Mouse (Mus musculus): ENCODE measurements around the gene Ctbp2. TPM values are rescaled to one million over a fixed set of nuclear protein-coding genes. Genes with fewer than 3 reads are reported as not detected.

Ctbp2 gene
- polyA plus RNA-seq, 1 experiment: not detected

DNA sequence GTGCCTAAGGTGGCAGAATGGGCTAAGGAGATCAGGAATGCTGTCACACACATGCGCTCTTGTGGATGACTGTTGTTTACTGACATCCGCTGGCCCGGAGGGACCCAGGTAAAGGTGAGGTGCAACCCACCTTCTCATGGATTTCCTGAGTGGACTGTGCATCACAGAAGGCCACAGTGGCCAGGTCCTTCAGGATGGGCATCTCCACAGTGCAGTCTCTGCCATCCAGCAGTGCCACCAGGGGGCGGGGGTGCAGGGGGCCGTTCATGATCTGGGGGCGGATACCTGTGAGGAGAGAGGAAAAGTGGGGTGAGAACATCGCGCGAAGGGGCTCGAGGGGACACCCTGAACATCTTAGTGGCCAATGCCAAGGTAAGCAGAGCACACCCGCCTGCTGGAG lies 125.1 kb downstream of the Ctbp2 start:
- no peaks in the 10 kb centered on the region for H3K4me1 ChIP-seq (ENCODE audit: control insufficient read depth, insufficient read depth, low read length)
- 94% methylated on average over 11 of the region's 11 CpGs for WGBS
- no peak overlapping the region for H3K27ac ChIP-seq (ENCODE audit: insufficient read depth, low read depth, low read length)
- H3K4me3 ChIP-seq (ENCODE audit: insufficient read depth, low read depth, low read length): no peak overlapping the region
- TF ChIP-seq POLR2A (IDR thresholded peaks at IDR 0.05; ENCODE audit: insufficient read depth, low read depth, low read length) (no peak), CTCF (IDR thresholded peaks at IDR 0.05; ENCODE audit: insufficient read depth, low read depth, low read length) (no peak)

GRCm38 (mm10) chr7:132998639-132999038 lies 125.5 kb downstream of the Ctbp2 start:
- no peak overlapping the region for H3K4me3 ChIP-seq (ENCODE audit: insufficient read depth, low read depth, low read length)
- whole genome bisulfite sequencing: 89% methylated on average over 12 of the region's 12 CpGs
- TF ChIP-seq POLR2A (IDR thresholded peaks at IDR 0.05; ENCODE audit: insufficient read depth, low read depth, low read length) (no peak), CTCF (IDR thresholded peaks at IDR 0.05; ENCODE audit: insufficient read depth, low read depth, low read length) (no peak)
- no peaks in the 10 kb centered on the region for H3K4me1 ChIP-seq (ENCODE audit: control insufficient read depth, insufficient read depth, low read length)
- no peak overlapping the region for H3K27ac ChIP-seq (ENCODE audit: insufficient read depth, low read depth, low read length)

GRCm38 (mm10) chr7:132996391-132996790 lies 127.8 kb downstream of the Ctbp2 start:
- TF ChIP-seq CTCF (IDR thresholded peaks at IDR 0.05; ENCODE audit: insufficient read depth, low read depth, low read length) (no peak), POLR2A (IDR thresholded peaks at IDR 0.05; ENCODE audit: insufficient read depth, low read depth, low read length) (no peak)
- H3K27ac ChIP-seq (ENCODE audit: insufficient read depth, low read depth, low read length): no peak overlapping the region
- no peaks in the 10 kb centered on the region for H3K4me1 ChIP-seq (ENCODE audit: control insufficient read depth, insufficient read depth, low read length)
- no peak overlapping the region for H3K4me3 ChIP-seq (ENCODE audit: insufficient read depth, low read depth, low read length)
- WGBS: 88% methylated on average over 5 of the region's 5 CpGs

DNA sequence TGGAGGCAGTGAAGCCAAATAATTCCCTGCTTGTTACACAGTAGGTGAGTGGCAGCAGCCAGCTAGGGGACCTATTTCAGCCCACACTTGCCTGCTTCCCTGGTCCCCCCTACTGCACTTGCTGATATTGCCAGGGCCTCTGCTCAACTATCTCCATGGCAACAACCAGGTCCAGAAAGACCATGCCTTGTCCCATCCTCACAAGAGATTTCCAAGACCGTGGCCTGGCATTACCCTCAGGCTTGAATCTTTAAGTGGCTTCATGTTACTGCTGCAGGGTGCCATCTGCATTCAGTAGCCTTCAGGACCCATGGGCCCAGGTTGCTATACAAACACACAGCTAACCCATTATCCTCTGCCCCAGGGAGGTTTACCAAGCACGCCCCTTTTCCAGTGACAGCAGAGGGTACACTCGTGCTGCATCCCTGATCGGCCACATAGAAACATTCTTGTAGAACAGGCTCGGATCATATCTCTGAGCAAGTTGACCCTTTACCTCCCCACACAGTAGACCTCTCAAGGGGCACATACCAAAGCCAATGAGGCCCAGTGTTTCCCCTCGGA lies 129.4 kb downstream of the Ctbp2 start:
- no peak overlapping the region for H3K27ac ChIP-seq (ENCODE audit: insufficient read depth, low read depth, low read length)

DNA sequence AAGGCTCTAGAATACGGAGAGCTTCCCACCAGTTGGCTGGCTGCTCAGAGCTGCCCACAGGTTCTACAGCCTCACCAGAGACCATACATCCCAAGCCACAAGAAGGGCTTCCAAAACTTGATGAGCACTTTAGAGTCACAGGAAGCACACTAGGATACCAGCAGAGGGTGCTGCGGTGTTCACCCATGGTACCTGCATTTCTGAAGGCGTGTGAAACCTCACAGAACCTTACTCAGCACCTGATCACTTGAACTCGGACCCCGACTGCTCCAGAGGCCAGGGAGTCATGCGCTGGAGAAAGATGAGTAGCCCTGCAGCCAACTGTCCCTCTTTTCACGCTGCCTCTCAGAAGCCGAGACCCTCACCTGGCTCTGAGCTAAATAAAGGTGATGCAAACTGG lies 130.0 kb downstream of the Ctbp2 start:
- Histone ChIP-seq H3K4me3 (ENCODE audit: insufficient read depth, low read depth, low read length) (no peak overlapping the region), H3K4me1 (ENCODE audit: control insufficient read depth, insufficient read depth, low read length) (no peaks in the 10 kb centered on the region), H3K27ac (ENCODE audit: insufficient read depth, low read depth, low read length) (no peak overlapping the region)
- TF ChIP-seq CTCF (IDR thresholded peaks at IDR 0.05; ENCODE audit: insufficient read depth, low read depth, low read length) (no peak), POLR2A (IDR thresholded peaks at IDR 0.05; ENCODE audit: insufficient read depth, low read depth, low read length) (no peak)
- 87% methylated on average over 8 of the region's 8 CpGs for WGBS

More for the DNA sequence above, 129.4 kb downstream of the Ctbp2 start:
- no peaks in the 10 kb centered on the region for H3K4me1 ChIP-seq (ENCODE audit: control insufficient read depth, insufficient read depth, low read length)
- 64% methylated on average over 6 of the region's 6 CpGs for WGBS
- no peak overlapping the region for H3K4me3 ChIP-seq (ENCODE audit: insufficient read depth, low read depth, low read length)
- no peak for TF ChIP-seq CTCF (IDR thresholded peaks at IDR 0.05; ENCODE audit: insufficient read depth, low read depth, low read length)

DNA sequence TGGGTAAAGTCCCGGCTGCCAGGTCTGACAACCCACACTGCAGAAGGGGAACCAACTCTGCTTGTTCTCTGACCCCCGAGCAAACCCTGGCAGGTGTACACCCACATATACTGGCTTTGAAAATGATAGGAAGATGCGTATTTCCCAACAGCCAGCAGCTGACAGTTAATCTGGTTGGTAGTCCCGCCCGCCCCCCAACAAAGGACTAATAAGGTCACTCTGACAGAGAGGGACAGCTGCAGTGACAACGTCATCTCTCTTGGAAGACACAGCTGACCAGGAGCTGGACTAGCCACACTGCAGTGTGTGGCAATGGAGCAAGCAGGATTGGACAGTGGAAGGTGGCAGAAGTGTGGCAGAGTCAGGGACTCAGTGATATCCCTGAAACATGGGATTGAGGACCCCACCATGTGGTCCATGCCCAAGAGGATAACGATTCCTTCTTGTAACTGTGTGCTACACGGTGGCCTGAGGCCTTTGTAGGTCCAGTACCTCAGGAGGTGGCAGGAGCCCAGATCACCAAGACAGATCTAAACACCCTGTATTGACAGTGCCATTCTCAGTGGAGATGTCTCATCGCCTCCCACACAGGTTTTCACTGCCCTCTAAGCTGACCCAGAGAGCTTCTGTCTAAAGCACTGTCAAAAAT lies 131.1 kb downstream of the Ctbp2 start:
- Histone ChIP-seq H3K4me3 (ENCODE audit: insufficient read depth, low read depth, low read length) (no peak overlapping the region), H3K4me1 (ENCODE audit: control insufficient read depth, insufficient read depth, low read length) (no peaks in the 10 kb centered on the region), H3K27ac (ENCODE audit: insufficient read depth, low read depth, low read length) (no peak overlapping the region)
- TF ChIP-seq CTCF (IDR thresholded peaks at IDR 0.05; ENCODE audit: insufficient read depth, low read depth, low read length) (no peak), POLR2A (IDR thresholded peaks at IDR 0.05; ENCODE audit: insufficient read depth, low read depth, low read length) (no peak)
- WGBS: 87% methylated on average over 9 of the region's 9 CpGs

DNA sequence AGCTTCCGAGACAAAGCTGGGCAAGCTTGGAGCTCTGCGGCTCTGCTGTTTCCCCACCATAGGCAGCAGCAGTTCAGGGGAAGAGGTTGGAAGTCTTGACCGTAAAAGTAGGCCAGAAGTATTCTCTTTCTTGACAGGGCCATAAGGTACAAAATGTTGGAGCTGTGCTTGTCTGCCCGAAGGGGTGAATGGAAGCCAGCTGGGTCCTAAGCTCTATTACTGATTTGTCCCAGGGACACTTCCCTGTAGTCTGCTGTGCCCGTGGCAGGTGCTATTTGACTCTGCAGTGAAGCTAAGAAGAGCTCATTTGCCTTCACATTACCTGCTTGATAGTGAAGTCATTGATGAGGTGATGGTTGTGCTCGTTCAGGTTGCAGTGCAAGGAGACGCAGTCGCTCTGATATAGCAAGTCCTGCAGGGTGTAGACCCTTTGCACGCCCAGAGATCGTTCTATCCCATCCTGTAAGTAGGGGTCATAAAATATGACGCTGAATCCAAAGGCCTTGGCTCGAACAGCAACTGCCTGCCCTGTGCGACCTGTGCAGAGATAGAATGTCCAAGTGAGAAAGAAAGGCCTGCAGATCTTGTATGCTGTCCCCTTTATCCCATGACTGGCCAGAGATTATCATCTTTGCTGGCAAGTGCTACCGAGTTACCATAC lies 132.8 kb downstream of the Ctbp2 start:
- Histone ChIP-seq H3K27ac (ENCODE audit: insufficient read depth, low read depth, low read length) (no peak overlapping the region), H3K4me1 (ENCODE audit: control insufficient read depth, insufficient read depth, low read length) (no peaks in the 10 kb centered on the region), H3K4me3 (ENCODE audit: insufficient read depth, low read depth, low read length) (no peak overlapping the region)
- WGBS: 91% methylated on average over 14 of the region's 14 CpGs
- no peak for TF ChIP-seq POLR2A (IDR thresholded peaks at IDR 0.05; ENCODE audit: insufficient read depth, low read depth, low read length)
- no peak for TF ChIP-seq CTCF (IDR thresholded peaks at IDR 0.05; ENCODE audit: insufficient read depth, low read depth, low read length)

DNA sequence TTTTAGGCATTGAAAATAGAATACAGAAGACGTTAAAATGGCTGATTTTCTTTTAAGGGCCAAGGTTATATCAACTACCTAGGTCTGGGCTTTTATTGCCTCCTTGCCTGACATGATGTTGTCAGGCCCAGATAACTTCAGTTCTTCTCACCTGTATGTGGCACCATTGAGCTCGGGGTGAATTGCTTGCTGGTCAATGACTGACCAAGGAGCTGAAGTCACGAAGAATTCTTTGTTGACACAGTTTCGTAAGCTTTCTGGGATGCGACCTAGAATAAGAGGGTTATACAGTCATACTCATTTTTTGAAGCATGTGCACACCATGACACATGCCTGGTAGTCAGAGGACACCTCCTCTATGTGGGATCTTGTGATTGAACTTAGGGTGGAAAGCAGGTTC lies 134.3 kb downstream of the Ctbp2 start:
- no peak overlapping the region for H3K4me3 ChIP-seq (ENCODE audit: insufficient read depth, low read depth, low read length)
- no peak overlapping the region for H3K27ac ChIP-seq (ENCODE audit: insufficient read depth, low read depth, low read length)
- WGBS: 90% methylated on average over 5 of the region's 5 CpGs
- H3K4me1 ChIP-seq (ENCODE audit: control insufficient read depth, insufficient read depth, low read length): no peaks in the 10 kb centered on the region
- TF ChIP-seq POLR2A (IDR thresholded peaks at IDR 0.05; ENCODE audit: insufficient read depth, low read depth, low read length) (no peak), CTCF (IDR thresholded peaks at IDR 0.05; ENCODE audit: insufficient read depth, low read depth, low read length) (no peak)

DNA sequence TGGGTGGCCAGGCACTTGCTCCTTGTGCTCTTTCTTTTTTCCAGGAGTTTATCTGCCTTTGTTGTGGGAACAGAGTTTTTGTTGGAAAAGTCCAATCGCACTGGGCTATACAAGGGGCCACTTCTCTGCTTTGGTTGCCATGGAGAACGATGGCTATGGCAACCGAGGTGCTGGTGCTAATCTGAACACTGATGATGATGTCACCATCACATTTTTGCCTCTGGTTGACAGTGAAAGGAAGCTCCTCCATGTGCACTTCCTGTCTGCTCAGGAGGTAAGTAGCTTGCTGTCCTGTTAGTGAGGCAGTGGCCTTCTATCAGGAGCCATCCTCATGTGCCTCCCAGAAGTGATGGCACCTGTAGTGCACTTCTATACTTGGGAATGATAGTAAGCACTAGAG lies 141.5 kb downstream of the Ctbp2 start:
- H3K27ac ChIP-seq (ENCODE audit: insufficient read depth, low read depth, low read length): no peak overlapping the region
- no peak for TF ChIP-seq CTCF (IDR thresholded peaks at IDR 0.05; ENCODE audit: insufficient read depth, low read depth, low read length)
- no peak for TF ChIP-seq POLR2A (IDR thresholded peaks at IDR 0.05; ENCODE audit: insufficient read depth, low read depth, low read length)
- H3K4me1 ChIP-seq (ENCODE audit: control insufficient read depth, insufficient read depth, low read length): no peaks in the 10 kb centered on the region; the same call in 1 of the 2 replicates
- no peak overlapping the region for H3K4me3 ChIP-seq (ENCODE audit: insufficient read depth, low read depth, low read length)
- WGBS: 25% methylated on average over 3 of the region's 3 CpGs

All from olfactory bulb, adult 2 months (tissue).